Mouse (Mus musculus) ZHBTc4 (cell line): ENCODE data around the gene Serpinb9.
A peak's percentile ranks its signal among the peaks of the same experiment; 100 is the strongest.
"Not testable (repeated sequence)": the region's sequence is repeated elsewhere in the genome, so short reads cannot be mapped to it uniquely, and the experiment has no call there.

Experiments used
- DNase-seq: peaks from one replicate; pipeline ENCODE4 v3.0.0-alpha.2; 2011; ENCODE audit warnings: low read depth, low spot score

Serpinb9 gene

GRCm38 (mm10) chr13:33002950-33003349 is at the start of gene Serpinb9:
Gene Serpinb9, plus strand, starts transcription at chr13:33003250.
- no peak for DNase-seq

DNA sequence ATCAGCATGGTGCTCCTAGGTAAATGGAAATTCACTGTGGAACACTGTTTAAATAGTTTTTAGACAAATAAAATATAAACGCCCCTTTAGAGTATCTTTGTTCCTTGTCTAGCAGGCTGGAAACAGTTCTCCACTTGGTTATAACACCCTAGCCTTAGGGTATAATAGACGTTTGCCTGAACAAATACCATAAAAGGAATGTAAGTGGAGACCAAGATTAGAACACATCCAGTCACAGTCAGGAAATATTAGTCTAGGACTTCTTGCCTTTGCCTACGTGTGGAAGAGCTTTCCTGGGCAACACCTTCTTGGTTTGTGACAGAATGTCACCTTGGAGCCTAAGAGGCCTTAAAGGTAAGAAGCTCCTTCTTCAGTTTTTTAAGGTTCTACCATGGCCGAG is 46.5 kb upstream of the Serpinb9 start:
- no peak for DNase-seq

DNA sequence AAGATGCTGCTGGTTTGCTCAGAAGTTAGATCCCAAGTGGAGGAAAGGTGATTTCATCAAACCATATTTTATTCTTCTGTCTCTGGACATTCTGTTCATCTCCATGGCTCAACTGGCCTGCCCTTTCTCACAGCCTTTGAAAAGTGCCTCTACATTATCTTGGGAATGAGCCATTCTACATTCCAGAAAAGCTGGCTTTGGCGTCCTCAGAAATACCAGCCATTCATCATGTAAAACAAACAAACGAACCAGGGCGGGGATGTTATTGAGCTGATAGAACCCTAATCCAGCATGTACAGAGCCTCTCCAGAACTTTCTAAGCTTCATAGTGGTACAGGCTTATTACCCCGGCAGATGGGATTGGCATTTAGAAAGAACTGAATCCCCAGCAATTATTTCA is 45.1 kb upstream of the Serpinb9 start:
- DNase-seq: no peak

GRCm38 (mm10) chr13:32958521-32958920 is 44.5 kb upstream of the Serpinb9 start:
- not testable (repeated sequence) for DNase-seq

DNA sequence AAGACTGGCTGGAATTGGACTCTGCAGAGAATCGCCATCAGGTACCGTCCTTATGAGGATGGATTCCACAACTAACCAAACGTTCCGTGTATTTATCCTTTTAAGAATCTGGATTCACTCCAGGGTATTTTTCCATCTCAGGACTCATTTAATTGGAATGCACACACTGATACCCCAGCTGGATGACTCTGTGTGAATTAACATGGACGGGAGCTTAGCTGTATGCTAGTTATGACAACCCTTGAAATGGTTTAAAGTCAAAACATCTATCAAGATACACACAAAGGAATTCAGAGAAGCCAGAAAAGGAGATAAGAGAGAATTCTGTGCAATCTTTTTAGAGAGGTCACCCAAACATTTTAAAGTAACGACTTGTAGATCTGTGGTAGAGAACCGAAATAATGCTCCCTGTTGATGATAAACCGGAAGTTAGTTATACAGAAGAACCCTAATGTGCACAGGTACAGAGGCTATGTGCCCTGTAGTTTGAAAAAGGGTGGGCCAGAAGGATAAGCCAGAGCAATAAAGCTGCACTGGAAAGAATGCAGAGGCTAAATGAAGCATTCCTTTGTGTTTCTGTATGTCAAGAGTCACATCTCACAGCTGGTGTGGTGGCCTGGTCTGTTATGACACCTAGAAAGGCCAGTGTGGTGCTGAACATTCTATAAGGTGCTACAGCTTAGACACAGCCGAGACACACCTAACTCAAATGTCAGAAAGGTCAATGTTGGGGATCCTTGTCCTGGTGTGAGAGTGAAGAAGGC is 38.9 kb upstream of the Serpinb9 start:
- no peak for DNase-seq

GRCm38 (mm10) chr13:32964989-32965811 is 37.9 kb upstream of the Serpinb9 start, which contains the start of gene Serpinb6b:
Gene Serpinb6b, plus strand, starts transcription at chr13:32965209.
- peak; percentile 40 for DNase-seq

GRCm38 (mm10) chr13:32966116-32966515 is 36.9 kb upstream of the Serpinb9 start:
- DNase-seq: no peak

DNA sequence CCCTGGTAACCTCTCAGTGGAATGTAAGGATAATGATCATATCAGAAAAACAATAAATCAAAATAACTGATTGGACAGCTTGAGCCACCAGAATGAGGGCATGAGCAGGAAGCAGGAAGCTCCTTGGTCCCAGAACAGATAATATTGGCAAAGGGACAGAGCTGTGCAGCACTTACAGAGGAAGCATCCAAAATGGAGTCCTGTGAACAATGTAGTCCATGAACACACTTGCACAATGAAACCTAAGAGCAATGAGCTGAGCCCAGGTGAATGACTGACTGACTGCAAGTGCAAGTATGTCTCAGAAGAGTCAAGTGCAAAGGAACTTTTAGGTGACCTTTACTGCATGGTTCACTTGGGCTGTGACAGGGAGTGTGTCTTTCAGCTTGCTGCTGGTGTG is 35.8 kb upstream of the Serpinb9 start:
- DNase-seq: no peak

- no peak for DNase-seq
Measured at GRCm38 (mm10) chr13:32968353-32968984, 34.6 kb upstream of the Serpinb9 start.

- DNase-seq: no peak
Measured at GRCm38 (mm10) chr13:32968996-32969640, 33.9 kb upstream of the Serpinb9 start.

GRCm38 (mm10) chr13:32969641-32970040 is 33.4 kb upstream of the Serpinb9 start:
- DNase-seq: no peak

DNA sequence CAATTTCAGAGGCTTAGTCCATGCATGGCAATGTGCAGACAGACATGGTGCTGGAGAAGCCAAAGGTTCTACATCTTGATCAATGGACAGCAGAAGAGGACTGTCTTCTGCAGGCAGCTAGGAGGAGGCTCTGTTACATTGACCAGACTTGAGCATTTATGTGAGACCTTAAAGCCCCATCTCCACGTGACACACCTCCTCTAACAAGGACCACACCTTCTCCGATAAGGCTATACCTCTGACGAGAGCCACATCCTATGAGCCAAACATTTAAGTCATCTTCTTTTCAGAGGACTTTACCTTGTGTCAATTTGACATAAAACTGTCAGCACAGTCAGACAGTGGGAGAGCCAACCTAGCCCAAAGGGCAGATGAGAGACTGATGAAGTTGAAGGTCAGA is 32.3 kb upstream of the Serpinb9 start:
- no peak for DNase-seq

GRCm38 (mm10) chr13:32974268-32974667 is 28.8 kb upstream of the Serpinb9 start:
- DNase-seq: no peak

DNA sequence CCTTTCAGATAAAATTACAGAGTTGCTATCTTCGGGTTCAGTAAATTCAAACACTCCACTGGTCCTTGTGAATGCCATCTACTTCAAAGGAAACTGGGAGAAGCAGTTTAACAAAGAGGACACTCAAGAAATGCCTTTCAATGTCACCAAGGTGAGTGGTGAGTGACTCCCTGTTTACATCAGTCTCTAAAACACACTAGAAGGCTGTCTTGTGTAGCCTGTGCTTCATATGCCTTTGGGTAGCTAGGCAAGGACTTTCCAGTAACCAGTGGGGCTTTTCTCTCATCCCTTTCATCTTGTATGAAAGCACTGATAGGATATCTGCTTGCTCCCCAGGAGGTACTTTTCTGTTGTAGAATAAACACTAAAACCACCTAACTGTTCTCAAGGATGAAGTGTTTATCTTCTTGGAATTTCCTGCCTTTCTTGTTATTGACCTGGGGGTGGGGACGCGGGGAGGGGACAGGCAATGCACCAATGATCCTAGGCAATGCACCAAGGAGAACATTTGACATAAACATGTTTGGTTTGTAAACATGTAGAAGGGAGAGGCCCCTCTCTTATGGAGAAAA is 28.1 kb upstream of the Serpinb9 start:
- peak; percentile 60 for DNase-seq

DNA sequence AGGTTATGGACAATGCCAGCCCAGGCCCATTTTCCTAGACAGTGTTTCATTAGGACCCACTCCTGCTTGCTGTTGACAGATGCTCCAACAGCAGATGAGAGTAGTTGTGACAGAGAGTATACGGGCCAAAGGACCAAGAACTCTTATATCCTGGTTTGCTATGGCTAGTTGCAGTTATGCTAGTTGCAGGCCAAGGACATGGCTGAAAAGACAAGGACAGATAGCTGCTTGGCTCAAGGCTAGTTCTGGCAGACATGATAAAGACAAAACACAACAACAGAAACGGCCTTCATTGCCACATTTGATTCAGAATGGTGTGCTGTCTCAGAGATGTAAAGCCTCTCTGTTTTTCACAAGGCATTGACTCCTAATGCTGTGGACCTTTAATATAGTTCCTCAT is 27.3 kb upstream of the Serpinb9 start:
- DNase-seq: no peak

DNA sequence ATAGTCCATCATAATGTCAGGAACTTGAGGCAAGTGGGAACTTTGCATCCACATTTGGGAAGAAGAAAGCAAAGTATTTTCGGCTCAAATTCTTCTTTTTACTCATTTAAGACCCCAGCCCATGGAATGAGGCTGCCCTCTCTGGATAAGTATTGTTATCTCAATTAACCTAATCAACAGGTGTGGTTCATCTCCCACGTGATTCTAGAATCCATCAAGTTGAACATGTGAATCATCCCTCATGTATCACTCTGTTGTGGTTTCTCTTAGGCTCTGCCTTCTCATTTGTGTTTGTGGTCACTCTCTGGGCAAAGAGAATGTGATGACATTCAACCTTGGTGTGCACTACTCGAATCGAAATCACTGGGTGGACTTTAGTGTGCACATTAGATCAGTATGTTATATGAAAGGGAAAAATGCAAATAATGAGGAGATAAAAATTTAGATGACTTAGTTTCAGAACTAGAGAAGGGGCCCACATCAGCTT is 20.5 kb upstream of the Serpinb9 start:
- DNase-seq: no peak

- DNase-seq: no peak
Measured at GRCm38 (mm10) chr13:32986256-32986655, 16.8 kb upstream of the Serpinb9 start.

DNA sequence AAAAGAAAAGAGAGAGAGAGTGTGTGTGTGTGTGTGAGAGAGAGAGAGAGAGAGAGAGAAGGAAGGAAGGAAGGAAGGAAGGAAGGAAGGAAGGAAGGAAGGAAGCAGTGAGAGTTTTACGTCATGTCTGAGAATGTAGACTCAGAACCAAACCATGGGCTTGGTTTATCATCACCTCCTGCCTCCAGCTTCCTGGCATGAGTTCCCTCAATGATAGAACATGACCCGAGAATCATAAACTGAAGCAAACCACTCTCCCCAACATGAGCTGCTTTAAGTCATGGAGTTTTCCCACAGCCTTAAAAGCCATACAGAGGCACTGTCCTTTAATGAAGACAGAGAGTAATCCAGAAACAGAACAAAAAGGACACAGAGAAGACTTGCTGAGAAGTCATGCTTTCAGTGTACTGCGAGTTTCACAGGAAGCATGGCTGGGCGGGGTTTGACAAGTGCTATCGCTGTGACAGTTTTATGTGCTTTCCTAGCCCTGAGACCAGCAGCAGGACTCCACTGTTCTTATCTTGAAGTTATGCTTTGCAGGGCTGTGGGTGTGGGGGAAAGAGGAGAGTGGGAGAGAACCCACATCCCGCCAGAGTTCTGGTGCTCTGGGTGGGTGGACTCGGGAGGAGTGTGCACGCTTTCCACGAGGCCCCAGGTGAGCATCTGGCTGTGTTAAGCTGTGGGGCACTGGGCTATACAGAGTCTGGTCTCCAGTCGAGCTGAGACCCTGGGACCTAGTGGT is 9.7 kb upstream of the Serpinb9 start:
- peak; percentile 10 for DNase-seq

DNA sequence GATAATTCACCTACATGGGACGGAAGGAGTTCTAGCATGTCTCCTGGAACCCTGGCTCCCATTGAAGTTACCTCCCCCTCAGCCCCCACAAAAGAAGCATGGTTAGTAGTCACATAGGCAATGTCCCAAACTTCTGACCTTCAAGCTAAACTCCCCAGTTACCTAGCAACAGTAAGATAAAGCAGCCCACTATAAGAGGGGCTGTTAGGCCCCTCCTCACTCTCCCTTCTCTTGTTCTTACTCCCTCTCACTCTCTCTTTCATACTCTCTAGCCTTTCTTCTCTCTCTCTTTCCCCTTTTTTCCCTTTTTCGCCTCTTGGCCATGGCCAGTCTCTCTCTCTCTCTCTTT is 9.2 kb upstream of the Serpinb9 start:
- no peak for DNase-seq

- no peak for DNase-seq
Measured at GRCm38 (mm10) chr13:32995051-32995450, 8.0 kb upstream of the Serpinb9 start.

- no peak for DNase-seq
Measured at GRCm38 (mm10) chr13:33001341-33001740, 1.7 kb upstream of the Serpinb9 start.
